Mouse (Mus musculus) liver, embryonic 11.5 days (tissue): Measurements from ENCODE around the gene Tmem115. TPM values are rescaled to one million over a fixed set of nuclear protein-coding genes. Genes with fewer than 3 reads are reported as not detected.
A peak's percentile ranks its signal among the peaks of the same experiment; 100 is the strongest.

ENCODE experiments used
- ATAC-seq: fragments of 200-750 bp; cut with Nextera tagmentation; replicated peaks from 2 replicates; pipeline ENCODE4 v1.8.0; 2017; ENCODE audit warnings: moderate number of reproducible peaks, mild to moderate bottlenecking, moderate TSS enrichment, moderate library complexity; ENCODE audit not compliant: low FRiP score
- DNase-seq: peaks from one replicate; pipeline ENCODE4 v3.0.0-alpha.2; 2017; ENCODE audit warnings: low spot score
- H3K27ac ChIP-seq: fragments of 300-500 bp; sonication (generic); 2 replicates; pipeline ENCODE4 v1.5.1; 2014; ENCODE audit warnings: mild to moderate bottlenecking, low read depth, low read length, control low read depth
- H3K27me3 ChIP-seq: fragments of 300-500 bp; sonication (generic); replicated peaks from 2 replicates; pipeline ENCODE4 v1.6.1; 2014; ENCODE audit warnings: low read length, mixed read lengths; ENCODE audit not compliant: control insufficient read depth, insufficient read depth
- H3K36me3 ChIP-seq: fragments of 300-500 bp; sonication (generic); 2 replicates; pipeline ENCODE4 v1.6.1; 2014; ENCODE audit warnings: mild to moderate bottlenecking, low read length, moderate library complexity, mixed read lengths; ENCODE audit not compliant: control insufficient read depth, insufficient read depth
- H3K4me1 ChIP-seq: fragments of 300-500 bp; sonication (generic); replicated peaks from 2 replicates; pipeline ENCODE4 v1.6.1; 2014; ENCODE audit warnings: low read length, mixed read lengths; ENCODE audit not compliant: control insufficient read depth, insufficient read depth
- H3K4me2 ChIP-seq: fragments of 300-500 bp; sonication (generic); 2 replicates; pipeline ENCODE4 v1.6.1; 2014; ENCODE audit warnings: mild to moderate bottlenecking, control low read depth, moderate library complexity
- H3K4me3 ChIP-seq: fragments of 300-500 bp; sonication (generic); 2 replicates; pipeline ENCODE4 v1.5.1; 2014; ENCODE audit warnings: low read depth, low read length, control low read depth
- H3K9ac ChIP-seq: fragments of 300-500 bp; sonication (generic); 2 replicates; pipeline ENCODE4 v1.6.1; 2014; ENCODE audit warnings: low read depth, low read length, control low read depth
- H3K9me3 ChIP-seq: fragments of 300-500 bp; sonication (generic); 2 replicates; pipeline ENCODE4 v1.6.1; 2016; ENCODE audit warnings: low read length, inconsistent platforms, mixed read lengths; ENCODE audit not compliant: control insufficient read depth
- WGBS: fragments of 180-500 bp; shearing (Covaris S2); extraction: QIAGEN DNeasy Blood & Tissue Kit; methylation state at CpG from one replicate; pipeline ENCODE4 v1.1.7; 2014; 5-methylcytosine and 5-hydroxymethylcytosine counted together
- polyA plus RNA-seq: library from polyadenylated mRNA; unstranded; fragments of >200 nt; fragmentation: Nextera tagmentation; extraction: Ambion mirVana; gene quantifications from 2 replicates; pipeline ENCODE4 v1.2.1, GENCODE M21; 2014

The Tmem115 gene
- polyA plus RNA-seq, 1 experiment from 2014 or later, result 35.4 TPM

GRCm38 (mm10) chr9:107494238-107494637, 39.5 kb upstream of the Tmem115 start:
- Histone ChIP-seq H3K4me1 (peaks cover 24% of the 10 kb centered on the region), H3K9ac (no peak overlapping the region), H3K36me3 (no peaks in the 10 kb centered on the region), H3K27me3 (no peaks in the 10 kb centered on the region), H3K27ac (no peak overlapping the region), H3K4me2 (no peak overlapping the region), H3K9me3 (no peaks in the 10 kb centered on the region), H3K4me3 (no peak overlapping the region)
- no peak for DNase-seq
- ATAC-seq, result no peak
- 83% methylated on average over 12 of the region's 12 CpGs for WGBS

GRCm38 (mm10) chr9:107496359-107496758, 37.4 kb upstream of the Tmem115 start:
- H3K9ac ChIP-seq, result no peak overlapping the region
- no peaks in the 10 kb centered on the region for H3K27me3 ChIP-seq
- H3K9me3 ChIP-seq, result no peaks in the 10 kb centered on the region
- peaks cover 20% of the 10 kb centered on the region for H3K4me1 ChIP-seq
- DNase-seq (no peak), ATAC-seq (peak; percentile 73)
- H3K4me3 ChIP-seq, result no peak overlapping the region
- no peaks in the 10 kb centered on the region for H3K36me3 ChIP-seq
- no peak overlapping the region for H3K27ac ChIP-seq
- 56% methylated on average over 3 of the region's 3 CpGs for WGBS
- H3K4me2 ChIP-seq, result peak overlapping the region; percentile 47

- H3K27me3 ChIP-seq, result no peaks in the 10 kb centered on the region; the same call in 1 of the 2 replicates
- no peak overlapping the region for H3K27ac ChIP-seq
- H3K9me3 ChIP-seq, result no peaks in the 10 kb centered on the region
- DNase-seq, result no peak
- no peak overlapping the region for H3K4me3 ChIP-seq
- 81% methylated on average over 3 of the region's 3 CpGs for WGBS
- H3K36me3 ChIP-seq, result no peaks in the 10 kb centered on the region
- no peak for ATAC-seq
- no peak overlapping the region for H3K4me2 ChIP-seq
- peaks cover 8% of the 10 kb centered on the region for H3K4me1 ChIP-seq
- H3K9ac ChIP-seq, result no peak overlapping the region
Observed at GRCm38 (mm10) chr9:107500708-107501286, 32.9 kb upstream of the Tmem115 start.

GRCm38 (mm10) chr9:107502131-107502846, 31.5 kb upstream of the Tmem115 start:
- no peak overlapping the region for H3K4me2 ChIP-seq
- H3K27me3 ChIP-seq, result no peaks in the 10 kb centered on the region; the same call in 1 of the 2 replicates
- 82% methylated on average over 12 of the region's 12 CpGs for WGBS
- no peaks in the 10 kb centered on the region for H3K36me3 ChIP-seq
- no peak overlapping the region for H3K4me3 ChIP-seq
- ATAC-seq, result no peak
- no peak for DNase-seq
- H3K4me1 ChIP-seq, result no peaks in the 10 kb centered on the region
- H3K9ac ChIP-seq, result no peak overlapping the region
- H3K27ac ChIP-seq, result no peak overlapping the region
- no peaks in the 10 kb centered on the region for H3K9me3 ChIP-seq

- Histone ChIP-seq H3K9me3 (no peaks in the 10 kb centered on the region), H3K4me1 (no peaks in the 10 kb centered on the region), H3K27me3 (peaks cover 8% of the 10 kb centered on the region; the same call in 1 of the 2 replicates), H3K9ac (no peak overlapping the region), H3K36me3 (no peaks in the 10 kb centered on the region), H3K4me3 (no peak overlapping the region), H3K27ac (no peak overlapping the region), H3K4me2 (no peak overlapping the region)
- no peak for DNase-seq
- WGBS, result 77% methylated on average over 19 of the region's 19 CpGs
- no peak for ATAC-seq
Observed at GRCm38 (mm10) chr9:107504662-107505537, 28.8 kb upstream of the Tmem115 start.

GRCm38 (mm10) chr9:107508266-107508665, 25.5 kb upstream of the Tmem115 start:
- H3K27ac ChIP-seq, result no peak overlapping the region
- H3K4me1 ChIP-seq, result 0 out of 2 replicates have a peak, but pooled peaks cover 4% of the 10 kb centered on the region
- H3K9me3 ChIP-seq, result no peaks in the 10 kb centered on the region
- no peak overlapping the region for H3K4me3 ChIP-seq
- DNase-seq (no peak), ATAC-seq (no peak)
- H3K9ac ChIP-seq, result no peak overlapping the region
- H3K36me3 ChIP-seq, result no peaks in the 10 kb centered on the region
- 54% methylated on average over 10 of the region's 10 CpGs for WGBS
- H3K27me3 ChIP-seq, result peaks cover 10% of the 10 kb centered on the region; the same call in 1 of the 2 replicates
- no peak overlapping the region for H3K4me2 ChIP-seq

- 0 out of 2 replicates have a peak, but pooled peaks cover 4% of the 10 kb centered on the region for H3K4me1 ChIP-seq
- H3K4me2 ChIP-seq, result no peak overlapping the region
- WGBS, result 81% methylated on average over 14 of the region's 14 CpGs
- H3K9me3 ChIP-seq, result no peaks in the 10 kb centered on the region
- peaks cover 13% of the 10 kb centered on the region for H3K27me3 ChIP-seq
- no peak for DNase-seq
- H3K9ac ChIP-seq, result no peak overlapping the region
- no peaks in the 10 kb centered on the region for H3K36me3 ChIP-seq
- ATAC-seq, result no peak
- H3K4me3 ChIP-seq, result no peak overlapping the region
- H3K27ac ChIP-seq, result no peak overlapping the region
Observed at GRCm38 (mm10) chr9:107510384-107511100, 23.2 kb upstream of the Tmem115 start.

- Histone ChIP-seq H3K27me3 (peaks cover 13% of the 10 kb centered on the region), H3K27ac (no peak overlapping the region), H3K4me3 (no peak overlapping the region), H3K36me3 (no peaks in the 10 kb centered on the region), H3K9ac (no peak overlapping the region), H3K9me3 (no peaks in the 10 kb centered on the region), H3K4me2 (no peak overlapping the region), H3K4me1 (0 out of 2 replicates have a peak, but pooled peaks cover 4% of the 10 kb centered on the region)
- ATAC-seq (no peak), DNase-seq (no peak)
- WGBS, result 45% methylated on average over 8 of the region's 8 CpGs
Observed at GRCm38 (mm10) chr9:107511436-107511835, 22.3 kb upstream of the Tmem115 start.
